In the genomic region with DNA sequence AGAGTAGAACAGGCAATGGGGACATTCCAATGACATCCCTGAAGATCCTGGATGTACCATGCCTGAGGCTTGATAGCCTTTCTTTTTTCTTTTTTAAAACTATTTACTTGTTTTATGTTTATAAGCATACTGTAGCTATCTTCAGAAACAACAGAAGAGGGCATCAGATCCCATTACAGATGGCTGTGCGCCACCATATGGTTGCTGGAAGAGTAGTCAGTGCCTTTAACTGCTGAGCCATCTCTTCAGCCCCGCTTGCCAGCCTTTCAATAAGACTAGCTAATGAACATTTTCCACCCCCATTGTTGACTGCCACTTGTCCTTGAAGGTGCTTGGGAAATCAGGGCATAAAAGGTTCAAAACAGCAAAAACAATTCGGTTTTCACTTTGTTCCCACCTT, we compare ENCODE assay signal across 18 mouse cellular contexts. TPM values are rescaled to one million over a fixed set of nuclear protein-coding genes. Genes with fewer than 3 reads are reported as not detected.
DNase-seq lines count a peak whose midpoint lies in the region; TF ChIP-seq lines count a peak whose summit lies in the region.
"Had no signal": no experiment of that assay in that cellular context is flagged by ENCODE, and none has a peak within 500 bp of the region (broad histone marks: within the 10 kb centered on the region; RNA-seq: fewer than 3 reads in every experiment).

No protein-coding gene starts in this region.

- TF ChIP-seq CTCF in layer of hippocampus, adult 2 months (conservative IDR thresholded peaks at IDR 0.05): peak; percentile 64

- H3K4me3 ChIP-seq in layer of hippocampus, adult 2 months: no peak overlapping the region
- H3K4me3 ChIP-seq: forebrain, embryonic 15.5 days; heart, embryonic 10.5 days; liver, embryonic 13.5 days; neural tube, embryonic 12.5 days had no signal

- peak; percentile 36 to 42 for DNase-seq in cerebellum, postnatal 36 days
- no peak for DNase-seq in cerebellum, adult 9-10 months
- DNase-seq in left cerebral cortex, postnatal 14 days (ENCODE audit: low spot score in 2 of 2): peak; percentile 48 to 54
- DNase-seq in left cerebral cortex, adult 11 months (ENCODE audit: low spot score): no peak
- peak; percentile 54 for DNase-seq in A20 (ENCODE audit: low read depth, low spot score)
- peak; percentile 45 to 53 for DNase-seq in layer of hippocampus, adult 2 months (ENCODE audit: low spot score in 2 of 2)
- DNase-seq in gastrocnemius, postnatal 25 days: no peak
- no peak for DNase-seq in adrenal gland, postnatal 10 days
- DNase-seq: gastrocnemius, postnatal 10 days; heart, postnatal 4 days; liver, embryonic 13.5 days; thymus, adult 18-20 months had no signal

- intact Hi-C loops in left cerebral cortex, postnatal 14 days (cut with DNase I): no loop called here

- no peak overlapping the region for H3K27ac ChIP-seq in layer of hippocampus, adult 2 months
- H3K27ac ChIP-seq: forebrain, embryonic 15.5 days; heart, embryonic 10.5 days; liver, embryonic 13.5 days; macrophage; neural tube, embryonic 12.5 days had no signal

RNA-seq across cellular contexts. Expression of gene Fhad1, which starts 31.2 kb away (rescaled TPM):
- total RNA-seq in left cerebral cortex, postnatal 14 days (2021): 1 to 10 TPM; 2.7 to 2.9 TPM
- total RNA-seq in layer of hippocampus, adult 2 months (2021): 10 to 100 TPM in 1 of 2 experiments, 1 to 10 TPM in 1; 8.8 to 13.0 TPM
- total RNA-seq in gastrocnemius, postnatal 25 days (2021): under 1 TPM in 1 of 2 experiments, not detected in 1; 0.83 TPM
- total RNA-seq in adrenal gland, postnatal 10 days (2021): under 1 TPM; 0.45 to 0.79 TPM
- total RNA-seq: common myeloid progenitor, adult 5-6 weeks; MEL had no signal

Comparison
In these comparisons a context has a peak if more than half of its experiments do, and no peak if none do; other contexts are left out.
1. DNase-seq: peak in cerebellum, postnatal 36 days (2 of 2), left cerebral cortex, postnatal 14 days (2 of 2), A20 (single experiment) and layer of hippocampus, adult 2 months (2 of 2); none in cerebellum, adult 9-10 months (single experiment), left cerebral cortex, adult 11 months (single experiment), gastrocnemius, postnatal 25 days (single experiment) and adrenal gland, postnatal 10 days (single experiment).